Mouse (Mus musculus) lung, embryonic 14.5 days (tissue): ENCODE data around the gene Mx1. TPM values are rescaled to one million over a fixed set of nuclear protein-coding genes. Genes with fewer than 3 reads are reported as not detected.

ENCODE experiments used
- ATAC-seq: fragments of 200-750 bp; cut with Nextera tagmentation; 2 replicates; pipeline ENCODE4 v1.8.0; 2017; ENCODE audit warnings: mild to moderate bottlenecking, moderate TSS enrichment, moderate library complexity; ENCODE audit not compliant: insufficient read depth
- DNase-seq: peaks from one replicate; pipeline ENCODE4 v3.0.0-alpha.2; 2015
- H3K27ac ChIP-seq: fragments of 300-500 bp; sonication (generic); 2 replicates; pipeline ENCODE4 v1.5.1; 2014; ENCODE audit warnings: low read depth, mild to moderate bottlenecking, moderate library complexity
- H3K27me3 ChIP-seq: fragments of 300-500 bp; sonication (generic); 2 replicates; pipeline ENCODE4 v1.6.1; 2014; ENCODE audit warnings: low read length, control low read depth; ENCODE audit not compliant: insufficient read depth
- H3K36me3 ChIP-seq: fragments of 300-500 bp; sonication (generic); 2 replicates; pipeline ENCODE4 v1.6.1; 2014; ENCODE audit warnings: control low read depth; ENCODE audit not compliant: insufficient read depth
- H3K4me1 ChIP-seq: fragments of 300-500 bp; sonication (generic); 2 replicates; pipeline ENCODE4 v1.6.1; 2014; ENCODE audit warnings: antibody characterized with exemption, control low read depth; ENCODE audit not compliant: insufficient read depth
- H3K4me2 ChIP-seq: fragments of 300-500 bp; sonication (generic); 2 replicates; pipeline ENCODE4 v1.6.1; 2014; ENCODE audit warnings: mild to moderate bottlenecking
- H3K4me3 ChIP-seq: fragments of 300-500 bp; sonication (generic); 2 replicates; pipeline ENCODE4 v1.5.1; 2014; ENCODE audit warnings: low read depth, low read length
- H3K9ac ChIP-seq: fragments of 300-500 bp; sonication (generic); 2 replicates; pipeline ENCODE4 v1.6.1; 2014
- H3K9me3 ChIP-seq: fragments of 300-500 bp; sonication (generic); 2 replicates; pipeline ENCODE4 v1.6.1; 2016; ENCODE audit warnings: low read depth, low read length, control low read depth
- CTCF ChIP-seq: IDR thresholded peaks from 2 replicates; pipeline ENCODE4 v1.5.1; 2016; ENCODE audit warnings: antibody characterized with exemption, low read depth
- WGBS: fragments of 180-500 bp; shearing (Covaris S2); extraction: QIAGEN DNeasy Blood & Tissue Kit; methylation state at CpG from one replicate; pipeline ENCODE4 v1.1.7; 2014; 5-methylcytosine and 5-hydroxymethylcytosine counted together
- polyA plus RNA-seq: library from polyadenylated mRNA; unstranded; fragments of >200 nt; fragmentation: Nextera tagmentation; extraction: Ambion mirVana; gene quantifications from 2 replicates; pipeline ENCODE4 v1.2.1, GENCODE M21; 2014

The Mx1 gene
- polyA plus RNA-seq, 1 experiment from 2014 or later = 0.21 TPM

DNA sequence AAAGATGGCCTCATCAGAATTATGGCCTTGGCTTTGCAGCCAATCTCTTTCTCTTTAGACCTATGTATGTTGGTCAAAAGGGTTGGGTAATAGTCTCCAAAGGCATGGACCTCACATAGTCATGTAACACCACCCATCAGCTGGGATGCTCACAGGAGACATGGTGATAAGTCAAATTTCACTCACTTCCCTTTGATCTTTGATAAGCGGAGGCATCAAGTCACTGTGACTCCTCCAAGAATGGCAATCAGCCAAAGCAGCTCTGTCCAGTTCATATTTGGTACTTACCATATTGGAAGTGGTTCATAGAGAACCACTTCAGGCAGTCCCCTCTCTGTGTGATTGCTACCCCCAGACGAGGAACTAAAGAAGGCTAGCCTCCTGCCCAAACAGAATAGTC is 12.0 kb upstream of the Mx1 start:
- 66% methylated on average over 2 of the region's 2 CpGs for WGBS

DNA sequence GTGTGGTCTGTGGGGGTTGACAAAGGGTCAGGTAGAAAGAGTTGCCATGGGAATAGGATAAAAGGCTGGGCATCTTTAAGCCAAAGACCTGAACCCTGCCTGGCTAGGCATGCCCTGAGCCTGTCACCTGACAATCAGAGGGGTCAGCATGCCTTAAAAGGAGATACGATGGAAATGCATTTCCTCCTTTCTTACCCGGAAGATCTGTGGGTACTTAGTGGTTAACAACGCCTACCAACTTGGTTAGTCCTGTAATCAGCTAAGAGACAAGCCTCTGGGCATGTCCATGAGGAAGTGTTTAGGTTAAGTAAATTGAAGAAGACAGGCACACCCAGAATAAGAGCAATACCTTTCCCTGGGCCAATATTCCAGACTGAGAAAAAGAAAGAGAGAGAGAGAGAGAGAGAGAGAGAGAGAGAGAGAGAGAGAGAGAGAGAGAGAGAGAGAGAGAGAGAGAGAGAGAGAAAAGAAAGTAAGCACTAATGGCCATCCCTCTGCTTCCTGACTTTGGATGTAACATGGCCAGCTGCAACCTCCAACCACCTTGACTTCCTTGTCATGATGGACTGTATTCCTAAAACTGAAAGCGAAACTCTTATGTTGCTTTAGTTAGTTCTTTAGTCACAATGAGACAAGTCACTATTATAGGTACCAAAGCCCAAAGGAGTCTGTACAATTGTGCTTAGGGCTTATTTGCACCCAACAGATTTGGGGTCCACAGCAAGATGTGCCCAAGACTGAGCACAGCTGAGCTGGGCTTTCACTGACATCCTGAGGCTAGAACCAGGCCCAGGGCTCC is 5.5 kb upstream of the Mx1 start:
- no peak for ATAC-seq
- no peak overlapping the region for H3K9ac ChIP-seq
- no peak overlapping the region for H3K4me3 ChIP-seq
- no peak overlapping the region for H3K4me2 ChIP-seq
- no peaks in the 10 kb centered on the region for H3K27me3 ChIP-seq
- no peak for TF ChIP-seq CTCF
- 73% methylated on average over 4 of the region's 4 CpGs for WGBS
- no peaks in the 10 kb centered on the region for H3K9me3 ChIP-seq
- H3K4me1 ChIP-seq = no peaks in the 10 kb centered on the region
- no peak for DNase-seq
- H3K27ac ChIP-seq = no peak overlapping the region
- no peaks in the 10 kb centered on the region for H3K36me3 ChIP-seq

More for the DNA sequence above, 12.0 kb upstream of the Mx1 start:
- H3K4me1 ChIP-seq = no peaks in the 10 kb centered on the region
- no peak overlapping the region for H3K4me2 ChIP-seq
- no peak for TF ChIP-seq CTCF
- H3K4me3 ChIP-seq = no peak overlapping the region
- no peaks in the 10 kb centered on the region for H3K36me3 ChIP-seq
- DNase-seq (no peak), ATAC-seq (no peak)
- no peaks in the 10 kb centered on the region for H3K27me3 ChIP-seq
- no peak overlapping the region for H3K27ac ChIP-seq
- no peak overlapping the region for H3K9ac ChIP-seq
- H3K9me3 ChIP-seq = no peaks in the 10 kb centered on the region

DNA sequence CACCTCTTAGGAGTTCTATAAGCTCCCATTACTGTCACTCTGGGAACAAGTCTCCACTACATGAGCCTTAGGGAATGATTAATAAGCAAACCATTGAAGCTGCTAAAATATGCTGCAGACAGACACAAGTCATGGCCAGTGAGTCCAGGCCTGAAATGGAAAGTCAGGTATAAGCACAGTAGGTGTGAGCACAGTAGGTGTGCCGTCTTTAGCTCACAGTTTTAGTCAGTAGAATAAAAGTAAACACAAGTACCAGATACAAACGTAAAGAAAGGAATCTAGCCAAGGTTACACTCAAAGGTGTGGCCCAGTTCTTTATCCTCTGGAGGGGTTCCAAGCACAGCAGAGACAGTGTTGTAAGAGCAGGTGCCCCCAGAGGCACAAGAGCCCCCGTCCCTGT is 4.8 kb upstream of the Mx1 start:
- Histone ChIP-seq H3K4me1 (no peaks in the 10 kb centered on the region), H3K9ac (no peak overlapping the region)
- TF ChIP-seq CTCF = no peak

DNA sequence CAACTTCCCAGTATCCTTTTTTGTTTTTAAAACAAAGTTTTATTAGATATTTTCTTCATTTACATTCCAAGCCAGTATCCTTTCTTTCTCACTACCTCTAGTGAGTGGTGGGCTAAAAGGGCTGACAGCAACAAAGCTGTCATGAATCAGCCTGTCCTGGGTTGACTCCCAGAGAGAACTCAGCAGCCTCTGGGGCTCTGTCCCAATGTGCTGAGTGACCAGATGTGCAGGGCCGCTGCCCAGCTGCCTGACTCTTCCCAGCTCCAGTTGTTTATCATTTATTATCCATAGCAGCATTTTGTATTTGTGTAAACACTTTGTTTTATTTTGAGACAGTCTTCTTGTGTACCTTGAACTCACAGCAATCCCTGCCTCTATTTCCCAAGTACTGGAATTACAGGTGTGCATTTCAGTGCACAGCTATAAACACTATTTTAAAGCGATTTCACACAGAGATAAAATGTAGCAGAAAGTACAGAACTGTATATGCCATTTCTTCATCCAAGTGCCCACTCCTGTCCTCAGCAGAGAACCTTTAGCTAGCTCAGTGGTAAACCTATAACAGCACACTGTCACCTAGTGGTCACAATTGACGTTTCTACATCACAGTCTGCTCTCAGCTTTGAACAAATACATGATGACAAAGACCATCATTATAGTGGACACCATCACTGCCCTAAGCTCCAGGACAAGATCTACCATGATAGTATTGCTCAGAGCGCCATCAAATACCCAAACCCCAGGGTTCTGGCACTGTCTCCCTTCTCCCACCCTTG is 3.7 kb upstream of the Mx1 start:
- no peak overlapping the region for H3K27ac ChIP-seq
- no peak overlapping the region for H3K4me2 ChIP-seq
- peak; percentile 61 for DNase-seq
- no peaks in the 10 kb centered on the region for H3K9me3 ChIP-seq
- H3K36me3 ChIP-seq = no peaks in the 10 kb centered on the region
- no peaks in the 10 kb centered on the region for H3K4me1 ChIP-seq
- no peak overlapping the region for H3K9ac ChIP-seq
- peak; percentile 65; the same call in 1 of the 2 replicates for ATAC-seq
- no peak overlapping the region for H3K4me3 ChIP-seq
- TF ChIP-seq CTCF = peak; percentile 75
- 44% methylated on average over 4 of the region's 4 CpGs for WGBS
- H3K27me3 ChIP-seq = no peaks in the 10 kb centered on the region

More for the DNA sequence above, 4.8 kb upstream of the Mx1 start:
- WGBS = 51% methylated on average over 3 of the region's 3 CpGs
- no peak for DNase-seq
- Histone ChIP-seq H3K9me3 (no peaks in the 10 kb centered on the region), H3K27ac (no peak overlapping the region), H3K27me3 (no peaks in the 10 kb centered on the region), H3K4me2 (no peak overlapping the region), H3K4me3 (no peak overlapping the region), H3K36me3 (no peaks in the 10 kb centered on the region)
- ATAC-seq = no peak

DNA sequence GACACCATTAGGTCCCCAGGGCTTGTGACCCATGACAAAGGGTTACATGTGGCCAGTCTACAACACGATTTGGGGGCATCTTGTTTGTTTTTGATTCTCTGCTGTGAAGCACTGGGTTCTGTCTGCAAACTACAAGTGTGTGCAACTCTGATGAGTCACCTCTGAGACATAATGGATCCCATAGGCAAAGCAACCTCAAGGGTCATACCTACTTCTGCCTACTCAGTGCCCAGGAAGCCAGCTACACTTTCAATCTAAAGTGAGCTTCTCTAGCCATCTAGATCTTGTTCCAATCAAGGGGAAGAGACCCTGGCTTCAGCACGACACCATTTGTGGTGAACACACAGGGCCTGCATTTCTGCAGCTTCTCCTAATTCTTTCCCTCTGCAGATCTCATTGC is 1.4 kb downstream of the Mx1 start:
- WGBS = 44% methylated on average over 2 of the region's 2 CpGs
- Histone ChIP-seq H3K4me3 (no peak overlapping the region), H3K27me3 (no peaks in the 10 kb centered on the region), H3K4me2 (no peak overlapping the region), H3K27ac (no peak overlapping the region), H3K9ac (no peak overlapping the region), H3K4me1 (no peaks in the 10 kb centered on the region), H3K9me3 (no peaks in the 10 kb centered on the region), H3K36me3 (no peaks in the 10 kb centered on the region)
- TF ChIP-seq CTCF = no peak
- no peak for ATAC-seq
- no peak for DNase-seq

DNA sequence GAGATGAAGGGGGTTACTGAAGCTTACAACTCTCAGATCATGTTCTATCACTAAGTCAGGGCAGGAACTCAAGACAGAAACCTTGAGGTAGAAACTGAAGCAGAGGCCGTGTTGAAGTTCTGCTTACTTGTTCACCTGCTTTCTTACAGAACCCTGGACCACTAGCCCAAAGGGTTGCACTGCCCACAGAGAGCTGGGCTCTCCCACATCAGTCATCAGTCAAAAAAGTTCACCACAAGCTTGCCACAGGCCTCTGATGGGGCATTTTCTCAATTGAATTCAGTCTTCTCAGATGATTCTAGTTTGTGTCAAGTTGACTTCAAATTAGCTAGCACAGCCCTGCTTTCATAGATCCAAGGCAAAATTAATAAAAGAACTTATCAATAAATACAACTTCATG is 2.9 kb downstream of the Mx1 start:
- H3K9me3 ChIP-seq = no peaks in the 10 kb centered on the region
- H3K4me1 ChIP-seq = no peaks in the 10 kb centered on the region
- H3K9ac ChIP-seq = no peak overlapping the region
- H3K4me2 ChIP-seq = no peak overlapping the region
- no peaks in the 10 kb centered on the region for H3K27me3 ChIP-seq
- H3K4me3 ChIP-seq = no peak overlapping the region
- no peaks in the 10 kb centered on the region for H3K36me3 ChIP-seq
- H3K27ac ChIP-seq = no peak overlapping the region
- WGBS = 77% methylated on average over 1 of the region's 1 CpGs
- no peak for TF ChIP-seq CTCF
- no peak for ATAC-seq
- no peak for DNase-seq

DNA sequence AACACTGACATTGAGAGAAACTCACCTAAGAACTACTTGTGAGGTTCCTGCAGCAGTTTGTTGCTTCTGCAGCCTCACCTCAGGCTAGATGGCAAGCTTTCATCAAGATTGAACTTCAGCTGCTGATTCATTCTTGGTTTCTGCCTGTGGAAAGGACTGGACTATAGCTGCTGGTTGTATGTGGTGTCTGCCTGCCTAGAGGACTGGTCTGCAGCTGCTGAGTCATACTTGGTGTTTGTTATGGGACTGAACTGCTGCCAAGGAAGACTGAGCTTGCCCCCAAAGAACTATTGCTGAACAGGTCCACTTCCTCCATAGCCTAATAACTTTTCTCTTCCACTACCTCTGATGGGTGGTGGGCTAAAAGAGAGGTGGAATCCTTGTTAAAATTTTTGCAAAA is 15.3 kb downstream of the Mx1 start:
- H3K4me1 ChIP-seq = no peaks in the 10 kb centered on the region
- H3K36me3 ChIP-seq = no peaks in the 10 kb centered on the region
- no peaks in the 10 kb centered on the region for H3K27me3 ChIP-seq
- DNase-seq = no peak
- no peak for TF ChIP-seq CTCF
- no peak overlapping the region for H3K9ac ChIP-seq
- H3K4me3 ChIP-seq = no peak overlapping the region
- H3K27ac ChIP-seq = no peak overlapping the region
- no peak overlapping the region for H3K4me2 ChIP-seq
- H3K9me3 ChIP-seq = no peaks in the 10 kb centered on the region
- no peak for ATAC-seq
